Comparison of ENCODE assay signal across 9 mouse cellular contexts in the genomic region with DNA sequence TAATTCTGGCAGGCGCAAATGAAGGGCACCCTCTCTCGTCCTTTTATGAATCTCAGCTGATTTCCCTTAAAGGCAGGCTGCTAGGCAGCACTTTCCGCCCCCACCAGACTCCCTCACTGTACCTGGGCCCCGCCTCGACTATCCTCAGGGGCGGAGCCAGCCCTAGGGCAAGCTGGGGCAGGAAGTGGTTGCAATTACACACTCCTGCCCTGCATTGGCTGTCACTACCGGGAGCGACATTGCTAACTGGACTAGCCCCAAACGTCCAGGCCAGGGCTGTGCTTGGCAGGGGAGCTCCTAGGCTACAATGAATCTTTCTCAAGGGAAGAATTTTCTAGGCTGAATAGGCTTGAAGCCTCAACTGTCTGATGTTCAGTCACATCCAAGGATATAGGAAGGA. TPM values are rescaled to one million over a fixed set of nuclear protein-coding genes. Genes with fewer than 3 reads are reported as not detected.
DNase-seq lines count a peak whose midpoint lies in the region; ATAC-seq and TF ChIP-seq lines count a peak whose summit lies in the region.
"Had no signal": no experiment of that assay in that cellular context is flagged by ENCODE, and none has a peak within 500 bp of the region (broad histone marks: within the 10 kb centered on the region; RNA-seq: fewer than 3 reads in every experiment).

No protein-coding gene starts in this region.

- no peaks in the 10 kb centered on the region for H3K9me3 ChIP-seq in intestine, postnatal 0 days (ENCODE audit: control insufficient read depth)
- H3K9me3 ChIP-seq in megakaryocyte, embryonic 14.5 days, result no peaks in the 10 kb centered on the region
- H3K9me3 ChIP-seq in hindbrain, embryonic 16.5 days (ENCODE audit: control insufficient read depth, low read length), result no peaks in the 10 kb centered on the region
- H3K9me3 ChIP-seq: hindbrain, embryonic 15.5 days had no signal

- no peak overlapping the region for H3K27ac ChIP-seq in intestine, postnatal 0 days (ENCODE audit: low read depth, low read length)
- no peak overlapping the region for H3K27ac ChIP-seq in hindbrain, embryonic 16.5 days (ENCODE audit: low read depth, low read length)
- H3K27ac ChIP-seq: hindbrain, embryonic 15.5 days had no signal

- ATAC-seq in intestine, postnatal 0 days, result peak; percentile 55
- ATAC-seq in hindbrain, embryonic 16.5 days, result no peak

- H3K36me3 ChIP-seq in intestine, postnatal 0 days (ENCODE audit: control insufficient read depth, insufficient read depth), result no peaks in the 10 kb centered on the region
- no peaks in the 10 kb centered on the region for H3K36me3 ChIP-seq in megakaryocyte, embryonic 14.5 days (replicated peaks; ENCODE audit: low read length)
- no peaks in the 10 kb centered on the region for H3K36me3 ChIP-seq in hindbrain, embryonic 16.5 days (ENCODE audit: control insufficient read depth, insufficient read depth, low read length)
- H3K36me3 ChIP-seq: hindbrain, embryonic 15.5 days had no signal

- H3K9ac ChIP-seq in intestine, postnatal 0 days (ENCODE audit: low read depth, low read length), result no peak overlapping the region
- H3K9ac ChIP-seq in hindbrain, embryonic 16.5 days (ENCODE audit: low read depth, low read length), result no peak overlapping the region
- H3K9ac ChIP-seq: hindbrain, embryonic 15.5 days had no signal

- 23% methylated on average over 9 of the region's 9 CpGs for WGBS in intestine, postnatal 0 days
- WGBS in hindbrain, embryonic 16.5 days, result 35% methylated on average over 9 of the region's 9 CpGs

- no peak for TF ChIP-seq CTCF in intestine, postnatal 0 days (IDR thresholded peaks at IDR 0.05; ENCODE audit: low read depth)

- H3K4me2 ChIP-seq in intestine, postnatal 0 days (replicated peaks; ENCODE audit: low read depth), result peak overlapping the region; percentile 27; the same call in 1 of the 2 replicates
- H3K4me2 ChIP-seq in hindbrain, embryonic 16.5 days (ENCODE audit: low read length), result no peak overlapping the region
- H3K4me2 ChIP-seq: hindbrain, embryonic 15.5 days had no signal

- DNase-seq in urinary bladder, adult 2 months (ENCODE audit: low spot score), result peak; percentile 26
- no peak for DNase-seq in urinary bladder, postnatal 4 days (ENCODE audit: low spot score in 2 of 2)
- DNase-seq in urinary bladder, postnatal 25 days (ENCODE audit: low spot score), result peak; percentile 12
- no peak for DNase-seq in neural tube, embryonic 10.5 days (ENCODE audit: extremely low spot score, low spot score)
- DNase-seq in cerebellum, adult 11 months, result no peak

- no peak overlapping the region for H3K4me3 ChIP-seq in intestine, postnatal 0 days (ENCODE audit: low read depth, low read length)
- peak overlapping the region; percentile 71 for H3K4me3 ChIP-seq in megakaryocyte, embryonic 14.5 days (replicated peaks)
- H3K4me3 ChIP-seq in hindbrain, embryonic 16.5 days (ENCODE audit: low read length), result no peak overlapping the region
- H3K4me3 ChIP-seq: hindbrain, embryonic 15.5 days had no signal

- H3K4me1 ChIP-seq in intestine, postnatal 0 days (replicated peaks; ENCODE audit: control insufficient read depth, insufficient read depth, low read length), result no peaks in the 10 kb centered on the region
- H3K4me1 ChIP-seq in megakaryocyte, embryonic 14.5 days, result peaks cover 65% of the 10 kb centered on the region
- no peaks in the 10 kb centered on the region for H3K4me1 ChIP-seq in hindbrain, embryonic 16.5 days (ENCODE audit: control insufficient read depth, insufficient read depth, low read depth, low read length)

- no peaks in the 10 kb centered on the region for H3K27me3 ChIP-seq in intestine, postnatal 0 days (replicated peaks; ENCODE audit: control insufficient read depth, insufficient read depth, low read length)
- peaks cover 33% of the 10 kb centered on the region for H3K27me3 ChIP-seq in megakaryocyte, embryonic 14.5 days (replicated peaks)
- peaks cover 5% of the 10 kb centered on the region; the same call in 1 of the 2 replicates for H3K27me3 ChIP-seq in hindbrain, embryonic 16.5 days (replicated peaks; ENCODE audit: control insufficient read depth, insufficient read depth, low read length)

RNA-seq across cellular contexts. Expression of gene Bcorl1, which starts 23.0 kb away (rescaled TPM):
- polyA plus RNA-seq in urinary bladder, adult 2 months (2012; rRNA removed), result 2.5 and 5.2 TPM in 2 replicates
- 1.6 and 1.9 TPM in 2 replicates for polyA plus RNA-seq in intestine, postnatal 0 days (2015; fragmentation: Nextera tagmentation; extraction: Ambion mirVana)
- 3.6 and 10.5 TPM in 2 replicates for polyA plus RNA-seq in megakaryocyte, embryonic 14.5 days (2012; ENCODE audit: insufficient read depth, low replicate concordance)
- 6.8 and 7.3 TPM in 2 replicates for polyA plus RNA-seq in hindbrain, embryonic 16.5 days (2015; fragmentation: Nextera tagmentation; extraction: Ambion mirVana)

Comparison
In these comparisons a context has a peak if more than half of its experiments do, and no peak if none do; other contexts are left out.
1. DNase-seq: peak in urinary bladder, adult 2 months (single experiment) and urinary bladder, postnatal 25 days (single experiment); none in urinary bladder, postnatal 4 days (0 of 2), neural tube, embryonic 10.5 days (single experiment) and cerebellum, adult 11 months (single experiment).